Mouse (Mus musculus): Measurements from ENCODE around the gene Rbm4. TPM values are rescaled to one million over a fixed set of nuclear protein-coding genes. Genes with fewer than 3 reads are reported as not detected.
"Not testable (repeated sequence)": the region's sequence is repeated elsewhere in the genome, so short reads cannot be mapped to it uniquely, and the experiment has no call there.

Rbm4 gene
- polyA plus RNA-seq, 1 experiment from 2014 or later, result 49.9 TPM

DNA sequence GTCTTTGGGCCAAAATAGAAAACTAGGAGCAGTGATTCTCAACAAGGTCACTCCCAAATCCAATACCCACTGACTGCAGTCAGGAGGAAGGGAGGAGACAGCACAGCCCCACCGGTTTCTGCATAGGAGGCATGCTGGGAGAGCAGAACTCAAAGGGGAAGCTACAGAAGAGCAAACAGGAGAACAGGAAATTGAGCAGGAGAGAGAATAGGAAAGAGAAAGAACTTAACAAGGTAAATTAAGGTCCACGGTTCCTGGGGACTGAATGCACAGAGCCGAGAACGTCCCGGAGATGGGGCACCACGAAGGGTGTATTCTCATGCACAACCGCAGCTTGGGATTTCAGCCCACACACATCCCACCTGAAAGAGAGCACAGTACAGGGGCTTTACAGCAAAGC lies 8.5 kb downstream of the Rbm4 start:
- H3K4me2 ChIP-seq, result no peak overlapping the region
- no peaks in the 10 kb centered on the region; the same call in none of the 2 replicates for H3K4me1 ChIP-seq (replicated peaks; ENCODE audit: control insufficient read depth, insufficient read depth, low read length)

DNA sequence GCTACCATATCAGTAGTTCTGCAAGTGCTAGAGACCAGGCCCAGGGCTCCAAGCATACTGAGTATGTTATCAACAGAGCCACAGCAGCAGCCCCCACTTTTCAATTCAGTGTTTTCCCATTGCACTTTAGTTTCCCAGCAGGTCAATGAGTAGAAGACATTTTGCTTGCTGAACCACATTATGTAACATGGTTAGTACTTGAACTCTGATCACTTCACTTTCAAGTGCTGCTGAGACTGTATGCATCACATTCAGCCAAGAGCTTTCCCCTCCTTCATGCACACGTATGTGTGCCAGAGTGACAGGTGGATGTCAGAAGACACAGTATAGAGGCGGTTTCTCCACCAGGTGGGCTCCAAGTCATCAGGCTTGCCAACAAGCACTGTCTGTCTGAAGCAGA lies 10.8 kb downstream of the Rbm4 start:
- H3K36me3 ChIP-seq (ENCODE audit: control insufficient read depth, insufficient read depth, low read length), result peaks cover 26% of the 10 kb centered on the region

More for the DNA sequence above, 8.5 kb downstream of the Rbm4 start:
- Histone ChIP-seq H3K36me3 (ENCODE audit: control insufficient read depth, insufficient read depth, low read length) (peaks cover 30% of the 10 kb centered on the region), H3K9me3 (ENCODE audit: control insufficient read depth, low read length) (no peaks in the 10 kb centered on the region), H3K4me3 (ENCODE audit: low read depth, low read length) (no peak overlapping the region), H3K9ac (ENCODE audit: low read depth, low read length) (no peak overlapping the region), H3K27me3 (replicated peaks; ENCODE audit: control insufficient read depth, insufficient read depth, low read length) (no peaks in the 10 kb centered on the region), H3K27ac (ENCODE audit: low read depth, low read length) (no peak overlapping the region)
- DNase-seq (ENCODE audit: low spot score), result no peak
- whole genome bisulfite sequencing, result 82% methylated on average over 7 of the region's 7 CpGs
- no peak for ATAC-seq (replicated peaks; ENCODE audit: low FRiP score)

DNA sequence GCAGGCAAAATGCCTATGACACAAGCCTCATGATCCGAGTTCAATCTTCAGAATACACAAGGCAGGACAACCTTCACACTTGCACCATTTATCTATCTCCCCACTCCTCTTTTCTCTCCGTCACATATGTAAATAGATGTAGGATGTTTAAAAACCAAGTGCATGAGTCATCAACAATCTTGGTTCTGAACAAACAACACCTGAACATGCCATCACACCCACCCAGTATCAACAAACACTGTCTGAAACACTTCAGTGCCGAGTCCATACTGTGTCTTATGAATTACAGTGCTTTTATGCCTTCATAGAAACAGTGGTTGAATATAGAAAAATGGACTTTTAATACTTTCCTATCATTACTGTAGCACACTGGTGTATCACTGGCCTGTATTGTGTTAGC lies 20.9 kb downstream of the Rbm4 start:
- H3K9ac ChIP-seq (ENCODE audit: low read depth, low read length), result no peak overlapping the region
- H3K36me3 ChIP-seq (ENCODE audit: control insufficient read depth, insufficient read depth, low read length), result peaks cover 20% of the 10 kb centered on the region
- WGBS, result 86% methylated on average over 3 of the region's 3 CpGs
- H3K4me2 ChIP-seq, result no peak overlapping the region
- no peaks in the 10 kb centered on the region for H3K4me1 ChIP-seq (replicated peaks; ENCODE audit: control insufficient read depth, insufficient read depth, low read length)
- DNase-seq (ENCODE audit: low spot score) (no peak), ATAC-seq (replicated peaks; ENCODE audit: low FRiP score) (no peak)
- H3K4me3 ChIP-seq (ENCODE audit: low read depth, low read length), result no peak overlapping the region
- no peak overlapping the region for H3K27ac ChIP-seq (ENCODE audit: low read depth, low read length)
- no peaks in the 10 kb centered on the region for H3K9me3 ChIP-seq (ENCODE audit: control insufficient read depth, low read length)
- no peaks in the 10 kb centered on the region for H3K27me3 ChIP-seq (replicated peaks; ENCODE audit: control insufficient read depth, insufficient read depth, low read length)

More for the DNA sequence above, 10.8 kb downstream of the Rbm4 start:
- Histone ChIP-seq H3K27ac (ENCODE audit: low read depth, low read length) (no peak overlapping the region), H3K9me3 (ENCODE audit: control insufficient read depth, low read length) (no peaks in the 10 kb centered on the region), H3K4me3 (ENCODE audit: low read depth, low read length) (no peak overlapping the region), H3K4me2 (no peak overlapping the region), H3K27me3 (replicated peaks; ENCODE audit: control insufficient read depth, insufficient read depth, low read length) (no peaks in the 10 kb centered on the region), H3K9ac (ENCODE audit: low read depth, low read length) (no peak overlapping the region), H3K4me1 (replicated peaks; ENCODE audit: control insufficient read depth, insufficient read depth, low read length) (no peaks in the 10 kb centered on the region; the same call in 1 of the 2 replicates)
- DNase-seq (ENCODE audit: low spot score) (no peak), ATAC-seq (replicated peaks; ENCODE audit: low FRiP score) (no peak)
- WGBS, result 94% methylated on average over 2 of the region's 2 CpGs

DNA sequence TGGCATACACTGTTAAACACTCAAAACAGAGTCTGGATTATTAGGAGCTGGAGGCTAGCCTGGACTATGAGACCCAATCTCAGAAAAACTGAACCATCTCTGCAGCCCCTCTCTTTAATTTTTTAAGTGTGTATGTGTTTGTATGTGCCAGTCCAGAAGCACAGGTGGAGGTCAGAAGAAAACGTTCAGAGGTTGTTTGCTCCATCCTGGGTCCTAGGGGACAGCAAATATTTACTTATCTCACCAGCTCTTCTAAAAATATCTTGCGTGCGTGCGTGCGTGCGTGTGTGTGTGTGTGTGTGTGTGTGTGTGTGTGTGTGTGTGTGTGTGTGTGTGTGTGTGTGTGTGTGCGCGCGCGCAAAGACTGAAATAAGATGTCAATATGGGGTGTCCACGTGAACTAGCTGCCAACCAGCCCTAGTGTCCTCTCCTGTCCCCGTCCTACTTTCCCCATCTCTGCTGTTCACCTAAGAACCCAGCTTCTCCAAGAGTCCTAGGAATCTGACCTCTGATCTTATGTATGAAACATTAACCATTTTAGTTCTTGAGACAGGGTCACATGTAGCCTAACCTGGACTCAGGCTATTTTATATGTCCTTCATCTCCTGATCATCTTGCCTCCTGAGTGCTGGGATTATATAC lies 26.1 kb downstream of the Rbm4 start:
- Histone ChIP-seq H3K27me3 (replicated peaks; ENCODE audit: control insufficient read depth, insufficient read depth, low read length) (no peaks in the 10 kb centered on the region), H3K9me3 (ENCODE audit: control insufficient read depth, low read length) (no peaks in the 10 kb centered on the region), H3K4me1 (replicated peaks; ENCODE audit: control insufficient read depth, insufficient read depth, low read length) (no peaks in the 10 kb centered on the region), H3K4me2 (no peak overlapping the region), H3K4me3 (ENCODE audit: low read depth, low read length) (no peak overlapping the region), H3K36me3 (ENCODE audit: control insufficient read depth, insufficient read depth, low read length) (peaks cover 34% of the 10 kb centered on the region), H3K9ac (ENCODE audit: low read depth, low read length) (no peak overlapping the region), H3K27ac (ENCODE audit: low read depth, low read length) (no peak overlapping the region)
- DNase-seq (ENCODE audit: low spot score) (no peak), ATAC-seq (replicated peaks; ENCODE audit: low FRiP score) (no peak)
- WGBS, result 85% methylated on average over 12 of the region's 12 CpGs

DNA sequence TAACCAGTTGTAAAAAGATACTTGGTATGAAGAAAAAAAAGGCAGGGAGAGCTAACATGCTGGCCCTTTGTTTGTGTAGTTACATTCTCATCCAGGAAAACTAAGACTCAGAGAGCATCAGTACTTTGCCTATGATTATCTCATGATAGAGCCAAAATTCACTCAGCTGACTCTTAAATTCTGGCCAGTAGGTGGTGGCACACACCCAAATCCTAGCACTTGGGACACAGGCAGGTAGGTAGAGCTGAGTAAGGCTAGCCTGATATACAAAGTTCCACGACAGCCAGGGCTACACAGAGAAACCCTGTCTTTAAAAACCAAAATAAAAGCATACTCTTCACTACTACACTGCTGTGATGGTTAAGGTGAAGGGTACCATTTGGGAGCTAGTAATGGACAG lies 30.8 kb downstream of the Rbm4 start:
- H3K9ac ChIP-seq (ENCODE audit: low read depth, low read length), result no peak overlapping the region
- WGBS, result 65% methylated on average over 1 of the region's 1 CpGs
- no peak overlapping the region for H3K27ac ChIP-seq (ENCODE audit: low read depth, low read length)
- no peaks in the 10 kb centered on the region for H3K27me3 ChIP-seq (replicated peaks; ENCODE audit: control insufficient read depth, insufficient read depth, low read length)
- H3K36me3 ChIP-seq (ENCODE audit: control insufficient read depth, insufficient read depth, low read length), result peaks cover 26% of the 10 kb centered on the region
- ATAC-seq (replicated peaks; ENCODE audit: low FRiP score) (no peak), DNase-seq (ENCODE audit: low spot score) (no peak)
- H3K9me3 ChIP-seq (ENCODE audit: control insufficient read depth, low read length), result no peaks in the 10 kb centered on the region
- H3K4me2 ChIP-seq, result no peak overlapping the region
- no peak overlapping the region for H3K4me3 ChIP-seq (ENCODE audit: low read depth, low read length)
- H3K4me1 ChIP-seq (replicated peaks; ENCODE audit: control insufficient read depth, insufficient read depth, low read length), result peaks cover 3% of the 10 kb centered on the region; the same call in 1 of the 2 replicates

DNA sequence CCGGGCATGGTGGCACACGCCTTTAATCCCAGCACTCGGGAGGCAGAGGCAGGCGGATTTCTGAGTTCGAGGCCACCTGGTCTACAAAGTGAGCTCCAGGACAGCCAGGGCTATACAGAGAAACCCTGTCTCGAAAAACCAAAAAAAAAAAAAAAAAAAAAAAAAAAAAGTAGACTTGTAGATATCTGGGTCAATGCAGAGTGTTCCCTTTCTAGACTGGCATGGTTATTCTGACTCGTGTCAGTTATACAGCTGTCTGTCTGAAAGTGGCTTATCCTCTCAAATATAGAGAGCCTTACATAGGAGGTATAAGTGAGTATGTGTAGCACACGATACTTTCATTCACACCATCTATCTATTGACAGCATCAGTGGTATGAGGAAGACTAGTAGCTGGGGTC lies 33.2 kb downstream of the Rbm4 start:
- H3K27ac ChIP-seq (ENCODE audit: low read depth, low read length); H3K4me2 ChIP-seq; H3K4me3 ChIP-seq (ENCODE audit: low read depth, low read length); H3K9ac ChIP-seq (ENCODE audit: low read depth, low read length); H3K27me3 ChIP-seq (replicated peaks; ENCODE audit: control insufficient read depth, insufficient read depth, low read length); H3K9me3 ChIP-seq (ENCODE audit: control insufficient read depth, low read length); ATAC-seq (replicated peaks; ENCODE audit: low FRiP score); H3K4me1 ChIP-seq (replicated peaks; ENCODE audit: control insufficient read depth, insufficient read depth, low read length); DNase-seq (ENCODE audit: low spot score): not testable (repeated sequence)
- 89% methylated on average over 8 of the region's 8 CpGs for WGBS
- peaks cover 17% of the 10 kb centered on the region for H3K36me3 ChIP-seq (ENCODE audit: control insufficient read depth, insufficient read depth, low read length)

DNA sequence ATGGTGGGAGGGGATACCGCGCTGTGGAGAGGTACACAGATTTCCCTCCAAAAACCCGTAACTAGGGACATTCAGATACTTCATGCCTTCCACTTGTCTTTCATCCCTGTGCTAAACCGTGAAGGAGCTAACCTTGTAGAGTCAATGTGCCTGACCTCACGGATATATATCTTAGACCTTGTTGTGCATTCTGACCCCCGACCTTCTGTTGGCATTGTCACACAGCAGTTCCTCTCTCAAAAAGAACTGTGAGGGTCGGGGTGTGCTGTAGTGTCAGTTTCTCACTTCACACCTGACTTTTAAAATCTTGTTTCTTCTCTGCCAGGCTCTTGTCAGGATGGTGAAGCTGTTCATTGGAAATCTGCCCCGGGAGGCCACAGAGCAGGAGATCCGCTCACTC lies 36.8 kb downstream of the Rbm4 start:
- Histone ChIP-seq H3K36me3 (ENCODE audit: control insufficient read depth, insufficient read depth, low read length) (peaks cover 2% of the 10 kb centered on the region; the same call in 1 of the 2 replicates), H3K9ac (ENCODE audit: low read depth, low read length) (peak overlapping the region; percentile 77), H3K4me3 (ENCODE audit: low read depth, low read length) (peak overlapping the region; percentile 70), H3K4me1 (replicated peaks; ENCODE audit: control insufficient read depth, insufficient read depth, low read length) (peaks cover 5% of the 10 kb centered on the region; the same call in 1 of the 2 replicates), H3K4me2 (peak overlapping the region; percentile 93), H3K27ac (ENCODE audit: low read depth, low read length) (peak overlapping the region; percentile 76), H3K9me3 (ENCODE audit: control insufficient read depth, low read length) (no peaks in the 10 kb centered on the region), H3K27me3 (replicated peaks; ENCODE audit: control insufficient read depth, insufficient read depth, low read length) (no peaks in the 10 kb centered on the region)
- WGBS, result 8% methylated on average over 9 of the region's 9 CpGs
- ATAC-seq (replicated peaks; ENCODE audit: low FRiP score) (no peak), DNase-seq (ENCODE audit: low spot score) (no peak)

DNA sequence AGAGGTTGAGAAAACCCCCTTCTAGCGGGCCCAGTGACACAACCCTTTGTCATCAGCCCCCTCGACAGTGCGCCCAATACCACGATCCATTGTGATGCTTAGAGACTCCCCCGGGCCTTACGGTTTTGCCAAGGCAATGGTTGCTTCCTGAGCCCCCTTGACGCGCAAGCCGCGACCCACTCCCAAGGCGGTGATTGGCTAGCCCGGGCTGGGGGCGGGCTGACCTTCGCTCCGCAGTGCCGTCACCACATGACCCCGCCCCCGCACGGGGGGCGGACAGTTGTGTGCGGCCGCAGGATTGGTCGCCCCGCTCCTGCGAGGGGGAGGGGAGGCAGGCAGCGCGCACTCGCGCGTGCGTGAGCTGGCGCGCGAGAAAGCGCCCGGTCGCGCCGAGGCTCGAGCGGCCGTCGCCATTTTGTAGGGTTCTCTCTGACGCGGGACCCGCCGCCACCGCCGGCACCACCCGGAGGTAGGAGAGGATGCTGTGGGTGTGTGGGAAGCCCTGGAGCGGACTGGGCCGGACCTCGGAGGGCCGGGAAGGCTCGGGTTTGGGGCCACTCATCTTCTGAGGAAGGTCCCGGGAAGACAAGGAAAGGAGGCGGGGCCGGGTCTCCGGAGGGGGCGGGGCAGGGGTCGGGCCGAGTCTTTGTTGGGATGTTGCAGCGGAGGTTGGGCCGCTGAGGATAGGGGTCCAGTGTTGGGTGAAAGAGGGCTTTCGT lies 37.3 kb downstream of the Rbm4 start, which contains the start of gene Rbm4b:
Rbm4b (plus strand) TSS at position 305 of the 719 bp plus-strand sequence.
- no peaks in the 10 kb centered on the region for H3K9me3 ChIP-seq (ENCODE audit: control insufficient read depth, low read length)
- peak; percentile 99 for DNase-seq (ENCODE audit: low spot score)
- peak within 1 kb of the TSS; percentile 77 for H3K9ac ChIP-seq (ENCODE audit: low read depth, low read length)
- peak within 1 kb of the TSS; percentile 93 for H3K4me2 ChIP-seq
- H3K27me3 ChIP-seq (replicated peaks; ENCODE audit: control insufficient read depth, insufficient read depth, low read length), result no peaks in the 10 kb centered on the region
- under 1% methylated on average over 64 of the region's 65 CpGs for WGBS
- peak; percentile 95 for ATAC-seq (replicated peaks; ENCODE audit: low FRiP score)
- H3K36me3 ChIP-seq (ENCODE audit: control insufficient read depth, insufficient read depth, low read length), result no peaks in the 10 kb centered on the region; the same call in 1 of the 2 replicates
- H3K4me3 ChIP-seq (ENCODE audit: low read depth, low read length), result peak within 1 kb of the TSS; percentile 70
- peak within 1 kb of the TSS; percentile 76 for H3K27ac ChIP-seq (ENCODE audit: low read depth, low read length)
- peaks cover 5% of the 10 kb centered on the region; the same call in 1 of the 2 replicates for H3K4me1 ChIP-seq (replicated peaks; ENCODE audit: control insufficient read depth, insufficient read depth, low read length)

All from liver, embryonic 11.5 days (tissue).